Mouse (Mus musculus): ENCODE data around the gene Nceh1. TPM values are rescaled to one million over a fixed set of nuclear protein-coding genes. Genes with fewer than 3 reads are reported as not detected.

Nceh1 gene
- polyA plus RNA-seq, 1 experiment from 2014 or later, result 11.2 TPM

- no peak for ATAC-seq (replicated peaks)
- H3K27me3 ChIP-seq (replicated peaks), result no peaks in the 10 kb centered on the region
- H3K9me3 ChIP-seq, result no peaks in the 10 kb centered on the region
- no peak overlapping the region for H3K4me3 ChIP-seq
- H3K27ac ChIP-seq, result no peak overlapping the region
- H3K9ac ChIP-seq, result no peak overlapping the region
- no peaks in the 10 kb centered on the region for H3K4me1 ChIP-seq
- no peaks in the 10 kb centered on the region for H3K36me3 ChIP-seq (replicated peaks)
- 84% methylated on average over 5 of the region's 5 CpGs for WGBS
- no peak overlapping the region for H3K4me2 ChIP-seq
Observed at GRCm38 (mm10) chr3:27323551-27323950, 140.8 kb downstream of the Nceh1 start.

- Histone ChIP-seq H3K4me3 (no peak overlapping the region), H3K36me3 (replicated peaks) (no peaks in the 10 kb centered on the region), H3K4me1 (no peaks in the 10 kb centered on the region), H3K4me2 (no peak overlapping the region), H3K9ac (no peak overlapping the region), H3K27ac (no peak overlapping the region), H3K27me3 (replicated peaks) (no peaks in the 10 kb centered on the region), H3K9me3 (no peaks in the 10 kb centered on the region)
- 76% methylated on average over 4 of the region's 4 CpGs for WGBS
- no peak for ATAC-seq (replicated peaks)
Observed at GRCm38 (mm10) chr3:27326633-27327191, 143.9 kb downstream of the Nceh1 start.

- ATAC-seq (replicated peaks), result no peak
- H3K9me3 ChIP-seq, result no peaks in the 10 kb centered on the region
- H3K36me3 ChIP-seq (replicated peaks), result no peaks in the 10 kb centered on the region
- no peak overlapping the region for H3K9ac ChIP-seq
- H3K27me3 ChIP-seq (replicated peaks), result no peaks in the 10 kb centered on the region
- WGBS, result 87% methylated on average over 5 of the region's 5 CpGs
- no peaks in the 10 kb centered on the region for H3K4me1 ChIP-seq
- H3K27ac ChIP-seq, result no peak overlapping the region
- no peak overlapping the region for H3K4me3 ChIP-seq
- H3K4me2 ChIP-seq, result no peak overlapping the region
Observed at GRCm38 (mm10) chr3:27330706-27331105, 147.9 kb downstream of the Nceh1 start.

Other genes starting within 250 kb of the Nceh1 start
- gene Ect2, start 29.1 kb upstream of the Nceh1 start, polyA plus RNA-seq (2015; fragmentation: Nextera tagmentation; extraction: Ambion mirVana), result 7.8 and 9.6 TPM in 2 replicates
- gene Tnfsf10, start 134.1 kb downstream of the Nceh1 start, polyA plus RNA-seq (2015; fragmentation: Nextera tagmentation; extraction: Ambion mirVana), result 0.17 and 0.19 TPM in 2 replicates
- 0.47 and 0.63 TPM in 2 replicates for gene Ghsr, start 188.4 kb downstream of the Nceh1 start, polyA plus RNA-seq (2015; fragmentation: Nextera tagmentation; extraction: Ambion mirVana)

All from midbrain, embryonic 15.5 days (tissue).